Mouse (Mus musculus) small intestine, adult 2 months (tissue): ENCODE data around the gene Chrna5.

Experiments used
- CTCF ChIP-seq: fragments of 200-500 bp; IDR thresholded peaks from 2 replicates; pipeline ENCODE4 v1.5.1; 2012; ENCODE audit warnings: low read depth, mild to moderate bottlenecking, control low read depth, inconsistent platforms, low read length, moderate library complexity, mixed read lengths; ENCODE audit not compliant: insufficient replicate concordance, insufficient read length; ENCODE audit errors: extremely low read depth
- POLR2A ChIP-seq: fragments of 200-500 bp; IDR thresholded peaks from 2 replicates; pipeline ENCODE4 v1.6.1; 2012; ENCODE audit warnings: low read depth, mild to moderate bottlenecking, control low read depth, inconsistent platforms, low read length, moderate library complexity

DNA sequence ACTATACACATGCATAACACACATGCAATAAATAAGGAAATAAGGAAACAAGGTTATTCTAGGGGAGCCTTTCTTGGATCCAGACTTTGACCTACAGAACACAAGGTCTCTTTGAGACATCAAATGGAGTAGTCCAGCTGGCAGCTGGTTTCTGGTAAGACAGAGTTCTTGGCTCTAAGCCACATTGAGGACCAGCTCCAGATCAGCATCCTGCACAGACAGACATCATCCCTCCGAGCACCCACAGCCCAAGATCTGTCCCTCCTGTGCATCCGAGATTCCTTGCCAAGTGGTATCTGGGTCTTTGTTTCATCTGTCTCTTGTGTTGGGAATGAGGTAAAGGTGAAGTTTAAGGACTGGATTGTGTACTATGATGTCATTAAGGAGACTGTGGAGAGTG is 64.3 kb downstream of the Chrna5 start:
- no peak for TF ChIP-seq CTCF
- no peak for TF ChIP-seq POLR2A
